Mouse (Mus musculus) olfactory bulb, adult 2 months (tissue): ENCODE measurements around the gene Tenm3. TPM values are rescaled to one million over a fixed set of nuclear protein-coding genes. Genes with fewer than 3 reads are reported as not detected.

Experiments used
- H3K27ac ChIP-seq: fragments of 200-500 bp; 2 replicates; pipeline ENCODE4 v1.5.1; 2012; ENCODE audit warnings: low read depth, low read length; ENCODE audit not compliant: insufficient read depth
- H3K4me1 ChIP-seq: fragments of 200-500 bp; 2 replicates; pipeline ENCODE4 v1.6.1; 2012; ENCODE audit warnings: low read length; ENCODE audit not compliant: control insufficient read depth, insufficient read depth
- H3K4me3 ChIP-seq: fragments of 200-500 bp; 2 replicates; pipeline ENCODE4 v1.5.1; 2012; ENCODE audit warnings: mild to moderate bottlenecking, low read depth, low read length, moderate library complexity; ENCODE audit not compliant: insufficient read depth
- CTCF ChIP-seq: fragments of 200-500 bp; IDR thresholded peaks from 2 replicates; pipeline ENCODE4 v1.5.1; 2012; ENCODE audit warnings: low read depth, mild to moderate bottlenecking, low read length, moderate library complexity; ENCODE audit not compliant: insufficient read depth
- POLR2A ChIP-seq: fragments of 200-500 bp; IDR thresholded peaks from 2 replicates; pipeline ENCODE4 v1.6.1; 2012; ENCODE audit warnings: mild to moderate bottlenecking, low read depth, low read length, moderate library complexity; ENCODE audit not compliant: insufficient read depth
- WGBS: fragments of 180-500 bp; shearing (Covaris S2); methylation state at CpG from one replicate; pipeline ENCODE4 v1.1.7; 2018; 5-methylcytosine and 5-hydroxymethylcytosine counted together
- polyA plus RNA-seq: library from polyadenylated mRNA; stranded (reverse); fragments of >200 nt; gene quantifications from 2 replicates; pipeline ENCODE4 v1.2.4, GENCODE M21; 2012; ENCODE audit warnings: low replicate concordance; ENCODE audit not compliant: missing spikeins, insufficient read depth, insufficient read length

The Tenm3 gene
- 52.2 TPM in 1 of 2 replicates, not detected in the other for polyA plus RNA-seq

- TF ChIP-seq POLR2A (no peak), CTCF (no peak)
- WGBS: under 1% methylated on average over 19 of the region's 19 CpGs
- Histone ChIP-seq H3K4me1 (peaks cover 8% of the 10 kb centered on the region; the same call in 1 of the 2 replicates), H3K4me3 (peak within 1 kb of the TSS; percentile 91), H3K27ac (peak within 1 kb of the TSS; percentile 90)
Observed at GRCm38 (mm10) chr8:48843931-48844285, at the start of gene Tenm3. Gene Tenm3 (minus strand): TSS chr8:48843951.

DNA sequence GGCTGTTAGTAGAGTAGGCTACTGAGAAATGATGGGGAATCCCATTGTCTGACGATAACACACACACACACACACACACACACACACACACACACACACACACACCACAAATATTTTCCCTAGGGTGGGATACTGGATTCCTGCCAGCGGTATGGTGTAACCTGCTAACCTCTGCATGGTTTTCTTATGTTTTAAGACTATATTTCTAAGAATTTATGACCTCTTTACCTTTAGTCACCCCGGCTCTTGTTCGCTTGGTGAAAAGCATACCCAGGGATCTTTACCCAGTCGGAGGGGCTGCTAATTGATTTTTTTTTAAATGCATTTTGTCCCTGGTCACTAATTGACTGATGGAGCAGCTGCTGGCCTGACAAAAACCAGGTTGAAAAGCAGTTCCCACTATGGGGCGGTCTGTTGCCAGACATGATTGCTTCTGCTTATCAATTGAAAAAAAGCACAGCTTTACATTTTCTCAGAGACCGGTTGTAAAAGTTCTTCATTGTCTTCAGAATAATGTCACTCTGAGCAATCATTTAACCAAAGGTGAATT is 46.5 kb upstream of the Tenm3 start:
- Histone ChIP-seq H3K4me3 (no peak overlapping the region), H3K27ac (no peak overlapping the region), H3K4me1 (no peaks in the 10 kb centered on the region)
- WGBS: 70% methylated on average over 7 of the region's 7 CpGs
- TF ChIP-seq POLR2A (no peak), CTCF (no peak)

GRCm38 (mm10) chr8:48884270-48884669 is 40.5 kb upstream of the Tenm3 start:
- TF ChIP-seq POLR2A: no peak
- no peak for TF ChIP-seq CTCF
- Histone ChIP-seq H3K27ac (no peak overlapping the region), H3K4me1 (no peaks in the 10 kb centered on the region), H3K4me3 (no peak overlapping the region)
- 98% methylated on average over 4 of the region's 4 CpGs for WGBS

DNA sequence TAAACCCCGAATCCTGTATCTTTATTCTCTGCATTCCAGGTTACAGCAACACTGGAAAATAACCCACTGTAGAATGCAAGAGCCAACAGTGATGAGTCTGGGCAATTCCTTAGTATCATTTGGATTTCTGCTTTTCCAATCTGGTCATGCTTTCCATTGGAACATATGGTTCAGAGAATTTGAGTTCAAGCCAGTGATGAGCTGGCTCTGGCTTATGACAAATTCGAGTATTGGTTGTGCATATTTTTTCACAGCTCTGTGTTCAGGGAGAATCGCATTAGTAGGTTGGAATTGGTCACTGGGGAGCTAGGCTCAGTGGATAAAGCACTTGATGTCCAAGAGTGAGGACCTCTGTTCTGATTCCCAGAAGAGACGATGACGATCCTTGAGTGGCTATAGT is 36.8 kb upstream of the Tenm3 start:
- H3K27ac ChIP-seq: no peak overlapping the region
- TF ChIP-seq POLR2A (no peak), CTCF (no peak)
- no peak overlapping the region for H3K4me3 ChIP-seq

GRCm38 (mm10) chr8:48865972-48866371 is 22.2 kb upstream of the Tenm3 start:
- 96% methylated on average over 5 of the region's 5 CpGs for WGBS
- Histone ChIP-seq H3K4me1 (no peaks in the 10 kb centered on the region), H3K4me3 (no peak overlapping the region), H3K27ac (no peak overlapping the region)
- TF ChIP-seq CTCF (no peak), POLR2A (no peak)

More for the DNA sequence above, 36.8 kb upstream of the Tenm3 start:
- 92% methylated on average over 5 of the region's 5 CpGs for WGBS
- no peaks in the 10 kb centered on the region for H3K4me1 ChIP-seq

GRCm38 (mm10) chr8:48865485-48865884 is 21.7 kb upstream of the Tenm3 start:
- Histone ChIP-seq H3K27ac (no peak overlapping the region), H3K4me1 (no peaks in the 10 kb centered on the region), H3K4me3 (no peak overlapping the region)
- TF ChIP-seq POLR2A (no peak), CTCF (no peak)
- 72% methylated on average over 4 of the region's 4 CpGs for WGBS

GRCm38 (mm10) chr8:48850223-48851010 is 6.7 kb upstream of the Tenm3 start:
- no peak overlapping the region for H3K27ac ChIP-seq
- 42% methylated on average over 8 of the region's 8 CpGs for WGBS
- no peak overlapping the region for H3K4me3 ChIP-seq
- TF ChIP-seq CTCF: no peak
- no peak for TF ChIP-seq POLR2A
- H3K4me1 ChIP-seq: peaks cover 5% of the 10 kb centered on the region; the same call in 1 of the 2 replicates

DNA sequence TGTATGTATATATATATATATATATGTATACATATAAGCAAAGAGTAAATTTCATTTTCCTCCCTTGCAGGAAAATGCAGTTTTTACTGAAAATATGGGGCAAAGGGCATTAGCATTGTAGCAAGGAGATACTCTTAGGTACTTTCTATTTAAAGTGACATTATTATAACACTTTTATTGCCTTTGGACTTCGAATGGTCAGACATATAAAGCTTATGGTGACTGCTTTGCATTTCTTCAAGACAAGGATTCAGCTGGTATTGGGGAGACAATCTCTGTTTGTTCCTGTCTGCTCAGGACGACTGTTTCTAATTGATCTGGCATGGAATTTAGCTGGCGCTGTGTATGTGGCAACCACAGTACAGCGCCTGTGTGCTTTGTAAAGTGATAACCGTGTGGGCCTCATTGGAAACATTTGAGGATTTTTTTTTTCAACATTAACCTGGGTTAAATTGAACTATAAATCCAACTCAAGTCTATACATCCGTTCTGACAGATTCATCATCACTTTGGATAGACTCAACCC is 5.4 kb upstream of the Tenm3 start:
- 81% methylated on average over 6 of the region's 6 CpGs for WGBS
- Histone ChIP-seq H3K4me3 (no peak overlapping the region), H3K4me1 (peaks cover 8% of the 10 kb centered on the region; the same call in 1 of the 2 replicates), H3K27ac (no peak overlapping the region)
- TF ChIP-seq CTCF: no peak
- no peak for TF ChIP-seq POLR2A

GRCm38 (mm10) chr8:48844961-48845360 is 1.2 kb upstream of the Tenm3 start:
- H3K4me1 ChIP-seq: peaks cover 8% of the 10 kb centered on the region; the same call in 1 of the 2 replicates
- no peak overlapping the region for H3K27ac ChIP-seq
- H3K4me3 ChIP-seq: peak overlapping the region; percentile 91
- 24% methylated on average over 12 of the region's 12 CpGs for WGBS
- TF ChIP-seq CTCF (no peak), POLR2A (no peak)
